Mouse (Mus musculus) cerebellum, postnatal 25 days (tissue): Measurements from ENCODE around the gene Fam198b.
A peak's percentile ranks its signal among the peaks of the same experiment; 100 is the strongest.
"Not testable (repeated sequence)": the region's sequence is repeated elsewhere in the genome, so short reads cannot be mapped to it uniquely, and the experiment has no call there.

Experiments
- DNase-seq, 2 experiments: peaks; one replicate each; pipeline ENCODE4 v3.0.0; 2021; ENCODE audit warnings: mixed read lengths in 2 of 2

Fam198b gene

GRCm38 (mm10) chr3:79925950-79926697 is 41.8 kb downstream of the Fam198b start:
- no peak for DNase-seq

GRCm38 (mm10) chr3:79927050-79927449 is 42.7 kb downstream of the Fam198b start:
- DNase-seq, result no peak

GRCm38 (mm10) chr3:79928409-79928808 is 44.1 kb downstream of the Fam198b start:
- no peak for DNase-seq

- no peak for DNase-seq
Measured at GRCm38 (mm10) chr3:79930141-79930744, 45.9 kb downstream of the Fam198b start.

GRCm38 (mm10) chr3:79936213-79936612 is 51.9 kb downstream of the Fam198b start:
- DNase-seq, result no peak

GRCm38 (mm10) chr3:79936730-79937447 is 52.6 kb downstream of the Fam198b start:
- DNase-seq, result no peak

GRCm38 (mm10) chr3:79947736-79948135 is 63.4 kb downstream of the Fam198b start:
- no peak for DNase-seq

GRCm38 (mm10) chr3:79948151-79948550 is 63.8 kb downstream of the Fam198b start:
- no peak for DNase-seq

- DNase-seq, result peak in 1 of 2 experiments; percentile 7
Measured at GRCm38 (mm10) chr3:79953164-79953759, 68.9 kb downstream of the Fam198b start.

GRCm38 (mm10) chr3:79955262-79955661 is 70.9 kb downstream of the Fam198b start:
- DNase-seq, result no peak

- no peak for DNase-seq
Measured at GRCm38 (mm10) chr3:79956792-79957191, 72.5 kb downstream of the Fam198b start.

GRCm38 (mm10) chr3:79957752-79958151 is 73.4 kb downstream of the Fam198b start:
- no peak for DNase-seq

GRCm38 (mm10) chr3:79966709-79967108 is 82.4 kb downstream of the Fam198b start:
- no peak for DNase-seq

GRCm38 (mm10) chr3:79967346-79967745 is 83.0 kb downstream of the Fam198b start:
- DNase-seq, result no peak

- DNase-seq, result no peak
Measured at GRCm38 (mm10) chr3:79968426-79968825, 84.1 kb downstream of the Fam198b start.

- DNase-seq, result not testable (repeated sequence)
Measured at GRCm38 (mm10) chr3:79969536-79969935, 85.2 kb downstream of the Fam198b start.

- DNase-seq, result no peak
Measured at GRCm38 (mm10) chr3:79970070-79970469, 85.7 kb downstream of the Fam198b start.

- DNase-seq, result no peak
Measured at GRCm38 (mm10) chr3:79970498-79970897, 86.2 kb downstream of the Fam198b start.

GRCm38 (mm10) chr3:79971542-79971941 is 87.2 kb downstream of the Fam198b start:
- no peak for DNase-seq

- no peak for DNase-seq
Measured at GRCm38 (mm10) chr3:79976786-79977185, 92.5 kb downstream of the Fam198b start.

GRCm38 (mm10) chr3:79977656-79978450 is 93.5 kb downstream of the Fam198b start:
- no peak for DNase-seq

GRCm38 (mm10) chr3:79980714-79981113 is 96.4 kb downstream of the Fam198b start:
- DNase-seq, result no peak
